Mouse (Mus musculus): Measurements from ENCODE around the gene Xpnpep2. TPM values are rescaled to one million over a fixed set of nuclear protein-coding genes. Genes with fewer than 3 reads are reported as not detected.

The Xpnpep2 gene
- polyA plus RNA-seq, 1 experiment from 2014 or later, result 1.4 TPM

DNA sequence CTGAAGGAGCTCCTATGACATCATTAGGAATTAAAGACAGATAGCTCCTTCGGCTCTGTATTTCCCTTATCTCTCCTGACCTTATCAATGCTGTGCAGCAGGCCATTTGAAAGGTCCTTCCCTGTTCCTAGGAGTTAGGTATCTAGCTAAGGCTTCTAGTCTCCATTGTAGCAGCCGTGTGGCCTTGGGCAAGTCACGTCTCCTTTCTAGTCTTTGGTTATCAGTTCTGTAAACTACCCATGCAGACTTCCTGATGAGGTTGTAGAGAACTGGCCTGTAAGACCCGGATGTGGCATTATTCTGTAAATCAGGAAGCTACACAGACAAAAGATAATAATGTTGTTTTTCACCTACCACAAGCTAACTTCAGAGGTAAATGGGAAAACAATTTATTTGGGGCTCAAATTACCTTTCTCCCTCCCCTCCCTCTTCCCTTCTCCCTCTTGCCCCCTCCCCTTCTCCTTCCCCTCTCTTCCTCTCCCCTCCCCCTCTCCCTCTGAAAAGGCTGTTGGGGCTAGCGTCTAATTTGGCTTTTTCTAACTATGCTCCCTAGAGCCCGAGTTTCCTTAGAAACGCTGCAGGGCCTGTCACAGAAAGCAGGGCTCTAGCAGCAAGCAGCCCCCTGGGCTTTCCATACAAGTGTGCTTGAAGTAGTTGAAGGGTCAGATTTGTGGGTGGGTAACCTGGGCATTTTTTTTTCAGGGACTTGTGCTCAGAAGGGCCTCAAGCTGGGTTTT lies 30.2 kb downstream of the Xpnpep2 start:
- 54% methylated on average over 7 of the region's 7 CpGs for WGBS
- DNase-seq (ENCODE audit: low spot score), result peak; percentile 47

DNA sequence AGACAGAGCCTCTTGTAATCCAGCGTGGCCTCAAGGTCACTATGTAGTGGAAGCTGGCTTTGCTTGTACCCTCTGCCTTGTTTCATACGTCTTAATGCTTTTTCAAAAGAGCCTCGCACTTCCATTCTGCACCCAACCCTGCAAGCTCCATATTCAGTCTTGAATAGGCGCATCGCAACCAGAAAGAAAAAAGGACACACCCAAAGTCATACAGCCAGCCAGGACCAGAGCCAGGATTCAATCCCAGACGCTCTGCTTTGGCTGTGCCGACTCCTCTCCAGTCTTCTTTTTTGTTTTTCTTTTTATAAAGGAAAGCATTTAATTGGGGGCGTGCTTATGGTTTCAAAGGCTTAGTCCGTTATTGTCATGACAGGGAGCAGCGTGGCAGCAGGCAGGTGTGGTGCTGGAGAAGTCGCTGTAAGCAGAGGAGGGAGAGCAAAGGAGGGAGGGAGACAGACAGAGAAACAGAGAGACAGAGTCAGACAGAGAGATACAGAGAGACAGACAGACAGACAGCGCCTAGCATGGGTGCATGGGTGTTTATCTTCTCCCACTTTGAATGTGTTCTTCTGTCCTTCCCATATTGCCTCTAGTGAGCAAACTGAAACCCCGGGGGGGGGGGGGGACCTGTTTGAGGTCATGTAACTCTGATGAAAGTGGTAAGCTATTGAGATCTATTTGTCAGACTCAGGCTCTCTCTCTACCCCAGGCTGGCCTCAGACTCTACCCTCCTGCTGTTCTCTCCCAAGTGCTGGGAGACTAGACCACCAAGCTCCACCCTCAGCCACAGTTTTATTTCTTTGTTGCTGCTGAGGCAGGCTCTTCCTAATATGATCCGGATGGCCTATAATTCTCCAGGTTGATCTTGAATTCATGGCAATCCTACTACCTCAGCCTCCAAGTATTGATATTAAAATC lies 31.1 kb downstream of the Xpnpep2 start:
- ATAC-seq (peak; percentile 65; the same call in 1 of the 2 replicates), DNase-seq (ENCODE audit: low spot score) (peak; percentile 11)
- Histone ChIP-seq H3K4me3 (ENCODE audit: low read depth, low read length) (no peak overlapping the region), H3K9me3 (replicated peaks; ENCODE audit: control insufficient read depth, low read length) (no peaks in the 10 kb centered on the region), H3K4me2 (ENCODE audit: low read length) (no peak overlapping the region), H3K9ac (ENCODE audit: low read length) (no peak overlapping the region), H3K27ac (ENCODE audit: low read depth, low read length) (no peak overlapping the region), H3K4me1 (ENCODE audit: control insufficient read depth, insufficient read depth, low read length) (peaks cover 3% of the 10 kb centered on the region; the same call in 1 of the 2 replicates), H3K36me3 (ENCODE audit: control insufficient read depth, insufficient read depth, low read length) (no peaks in the 10 kb centered on the region), H3K27me3 (replicated peaks; ENCODE audit: control insufficient read depth, insufficient read depth, low read length) (no peaks in the 10 kb centered on the region)
- WGBS, result 45% methylated on average over 14 of the region's 14 CpGs

More for the DNA sequence above, 30.2 kb downstream of the Xpnpep2 start:
- Histone ChIP-seq H3K9me3 (replicated peaks; ENCODE audit: control insufficient read depth, low read length) (no peaks in the 10 kb centered on the region), H3K9ac (ENCODE audit: low read length) (no peak overlapping the region), H3K36me3 (ENCODE audit: control insufficient read depth, insufficient read depth, low read length) (no peaks in the 10 kb centered on the region), H3K4me2 (ENCODE audit: low read length) (no peak overlapping the region), H3K27me3 (replicated peaks; ENCODE audit: control insufficient read depth, insufficient read depth, low read length) (no peaks in the 10 kb centered on the region), H3K4me3 (ENCODE audit: low read depth, low read length) (no peak overlapping the region), H3K27ac (ENCODE audit: low read depth, low read length) (no peak overlapping the region), H3K4me1 (ENCODE audit: control insufficient read depth, insufficient read depth, low read length) (peaks cover 3% of the 10 kb centered on the region; the same call in 1 of the 2 replicates)
- peak; percentile 65 for ATAC-seq

DNA sequence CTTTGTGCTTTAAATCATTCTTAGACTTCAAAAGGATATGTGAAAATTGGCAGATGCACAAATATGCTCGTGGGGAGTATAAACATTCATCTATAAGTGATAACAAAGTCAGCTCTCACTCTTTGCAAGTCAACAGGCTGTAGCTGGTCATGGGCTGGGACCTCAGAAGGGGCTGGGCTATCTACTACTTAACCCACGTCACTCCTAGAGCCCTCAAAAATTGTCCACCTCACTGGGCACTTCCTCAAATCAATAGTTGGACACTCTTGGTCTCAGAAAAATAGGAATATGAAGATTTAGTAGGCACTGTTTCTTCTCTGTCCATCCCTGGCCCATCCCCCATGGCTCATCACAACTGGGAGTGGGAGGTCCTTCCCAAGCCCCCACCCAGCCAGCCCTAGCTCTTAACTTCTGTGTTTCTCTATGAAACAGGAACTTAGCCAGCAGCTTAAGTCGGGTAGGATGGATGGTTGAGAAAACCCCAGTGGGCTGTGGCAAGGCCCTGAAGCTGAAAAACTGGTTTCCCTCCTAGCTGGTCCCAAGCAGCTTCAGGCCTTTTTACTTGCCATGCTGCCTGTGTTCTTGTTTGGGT lies 31.9 kb downstream of the Xpnpep2 start:
- no peaks in the 10 kb centered on the region for H3K27me3 ChIP-seq (replicated peaks; ENCODE audit: control insufficient read depth, insufficient read depth, low read length)
- H3K36me3 ChIP-seq (ENCODE audit: control insufficient read depth, insufficient read depth, low read length), result no peaks in the 10 kb centered on the region
- no peak overlapping the region for H3K9ac ChIP-seq (ENCODE audit: low read length)
- DNase-seq (ENCODE audit: low spot score), result no peak
- H3K4me1 ChIP-seq (ENCODE audit: control insufficient read depth, insufficient read depth, low read length), result peaks cover 3% of the 10 kb centered on the region; the same call in 1 of the 2 replicates
- no peak overlapping the region for H3K4me2 ChIP-seq (ENCODE audit: low read length)
- 64% methylated on average over 3 of the region's 3 CpGs for WGBS
- no peaks in the 10 kb centered on the region for H3K9me3 ChIP-seq (replicated peaks; ENCODE audit: control insufficient read depth, low read length)
- H3K27ac ChIP-seq (ENCODE audit: low read depth, low read length), result no peak overlapping the region
- ATAC-seq, result no peak
- no peak overlapping the region for H3K4me3 ChIP-seq (ENCODE audit: low read depth, low read length)

DNA sequence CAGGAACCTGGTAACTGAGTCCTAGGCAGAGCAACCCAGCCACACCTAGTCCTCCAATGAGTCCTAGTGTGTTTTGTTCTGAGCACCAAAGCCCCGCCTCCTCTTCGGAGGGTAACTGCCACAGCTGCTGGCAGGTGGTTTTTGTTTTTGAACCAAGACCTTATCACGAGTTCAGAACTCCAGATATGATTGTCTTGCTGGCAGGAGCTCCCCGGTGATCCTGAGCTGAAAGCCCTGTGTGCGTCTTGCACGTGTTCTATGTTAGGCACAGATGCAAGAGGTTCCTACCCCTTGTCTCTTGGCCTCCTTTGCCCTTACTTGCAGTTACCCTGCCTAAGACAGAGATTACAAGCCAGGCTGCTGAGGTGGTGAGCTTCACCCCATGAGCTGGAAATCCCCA lies 33.0 kb downstream of the Xpnpep2 start:
- WGBS, result 75% methylated on average over 6 of the region's 6 CpGs
- no peaks in the 10 kb centered on the region for H3K36me3 ChIP-seq (ENCODE audit: control insufficient read depth, insufficient read depth, low read length)
- no peaks in the 10 kb centered on the region for H3K9me3 ChIP-seq (replicated peaks; ENCODE audit: control insufficient read depth, low read length)
- H3K4me2 ChIP-seq (ENCODE audit: low read length), result no peak overlapping the region
- H3K4me3 ChIP-seq (ENCODE audit: low read depth, low read length), result no peak overlapping the region
- DNase-seq (ENCODE audit: low spot score) (no peak), ATAC-seq (no peak)
- H3K9ac ChIP-seq (ENCODE audit: low read length), result no peak overlapping the region
- H3K27me3 ChIP-seq (replicated peaks; ENCODE audit: control insufficient read depth, insufficient read depth, low read length), result no peaks in the 10 kb centered on the region
- peaks cover 3% of the 10 kb centered on the region; the same call in 1 of the 2 replicates for H3K4me1 ChIP-seq (ENCODE audit: control insufficient read depth, insufficient read depth, low read length)
- H3K27ac ChIP-seq (ENCODE audit: low read depth, low read length), result no peak overlapping the region

DNA sequence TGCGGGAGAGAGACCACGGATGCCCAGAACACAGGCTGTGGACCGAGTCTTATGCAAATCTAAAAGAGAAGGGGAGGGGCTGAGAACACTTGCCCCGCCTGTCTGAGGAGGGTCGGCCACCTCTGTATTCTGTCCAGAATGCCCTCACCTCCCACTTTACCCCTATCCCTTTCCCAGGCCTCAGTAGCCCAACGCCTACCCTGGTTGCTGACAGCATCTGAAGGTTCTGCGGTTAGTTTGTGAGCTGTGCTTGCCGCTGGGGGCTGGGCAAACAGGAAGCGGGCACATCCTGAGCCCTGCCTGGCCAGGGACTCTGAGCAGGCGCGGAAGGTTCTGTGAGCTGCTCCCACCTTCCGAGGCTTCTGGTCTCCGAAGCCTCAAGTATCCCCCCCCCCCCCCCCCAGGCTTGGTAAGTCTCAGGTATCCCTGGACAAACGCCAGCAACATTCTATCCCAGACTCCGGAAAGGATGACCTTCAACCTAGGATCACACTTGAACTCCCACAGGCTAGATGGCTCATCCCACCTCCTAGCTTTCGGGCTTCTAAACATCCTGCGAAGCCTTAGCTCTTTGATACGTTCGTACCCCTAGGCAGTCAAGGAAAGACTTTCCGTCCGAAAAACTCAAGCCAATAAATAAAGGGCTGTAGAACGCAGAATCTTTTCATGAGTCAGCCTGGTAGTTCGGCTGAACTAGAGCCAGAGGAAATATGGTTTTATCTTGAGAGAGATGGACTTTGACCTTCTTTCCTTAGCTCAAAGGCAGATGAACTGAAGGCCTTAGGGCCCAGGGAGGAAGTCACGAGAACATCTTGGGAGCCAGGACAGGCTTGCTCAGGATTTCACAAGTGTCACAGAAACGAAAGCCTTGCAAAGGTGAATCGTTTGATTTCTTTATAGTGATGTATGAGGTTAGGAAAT lies 35.1 kb downstream of the Xpnpep2 start:
- DNase-seq (ENCODE audit: low spot score), result no peak
- peaks cover 3% of the 10 kb centered on the region; the same call in 1 of the 2 replicates for H3K4me1 ChIP-seq (ENCODE audit: control insufficient read depth, insufficient read depth, low read length)
- no peak overlapping the region for H3K9ac ChIP-seq (ENCODE audit: low read length)
- WGBS, result 68% methylated on average over 25 of the region's 26 CpGs
- H3K27me3 ChIP-seq (replicated peaks; ENCODE audit: control insufficient read depth, insufficient read depth, low read length), result no peaks in the 10 kb centered on the region
- no peak overlapping the region for H3K4me2 ChIP-seq (ENCODE audit: low read length)
- H3K36me3 ChIP-seq (ENCODE audit: control insufficient read depth, insufficient read depth, low read length), result no peaks in the 10 kb centered on the region
- ATAC-seq, result no peak
- H3K9me3 ChIP-seq (replicated peaks; ENCODE audit: control insufficient read depth, low read length), result no peaks in the 10 kb centered on the region
- H3K4me3 ChIP-seq (ENCODE audit: low read depth, low read length), result no peak overlapping the region
- no peak overlapping the region for H3K27ac ChIP-seq (ENCODE audit: low read depth, low read length)

DNA sequence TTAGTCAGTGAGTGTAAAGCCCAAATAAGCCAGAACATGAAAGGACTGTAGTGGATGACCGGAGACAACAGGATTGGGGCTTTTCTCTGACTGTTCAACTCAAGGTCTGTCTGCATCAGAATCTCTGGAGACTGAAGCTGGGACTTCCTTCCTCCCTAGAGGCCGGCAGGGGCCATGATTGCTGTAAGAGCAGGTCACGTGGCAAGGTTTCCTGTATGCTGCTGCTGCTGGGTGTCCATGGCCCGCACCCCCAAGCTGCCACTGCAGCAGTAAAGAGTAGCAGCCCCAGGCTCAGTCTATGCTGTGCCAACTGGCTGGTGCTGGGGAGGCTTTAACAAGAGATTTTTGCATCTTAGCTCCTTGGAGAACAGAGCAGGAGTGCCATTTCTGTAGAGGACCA lies 37.7 kb downstream of the Xpnpep2 start, which contains the start of gene Sash3:
Gene Sash3, plus strand, starts transcription at position 175 of the 400 bp plus-strand sequence.
- DNase-seq (ENCODE audit: low spot score), result no peak
- Histone ChIP-seq H3K36me3 (ENCODE audit: control insufficient read depth, insufficient read depth, low read length) (no peaks in the 10 kb centered on the region), H3K9me3 (replicated peaks; ENCODE audit: control insufficient read depth, low read length) (no peaks in the 10 kb centered on the region), H3K9ac (ENCODE audit: low read length) (no peak within 1 kb of the TSS), H3K4me3 (ENCODE audit: low read depth, low read length) (no peak within 1 kb of the TSS), H3K27ac (ENCODE audit: low read depth, low read length) (no peak within 1 kb of the TSS), H3K27me3 (replicated peaks; ENCODE audit: control insufficient read depth, insufficient read depth, low read length) (no peaks in the 10 kb centered on the region), H3K4me1 (ENCODE audit: control insufficient read depth, insufficient read depth, low read length) (no peaks in the 10 kb centered on the region), H3K4me2 (ENCODE audit: low read length) (no peak within 1 kb of the TSS)
- ATAC-seq, result no peak
- WGBS, result 85% methylated on average over 4 of the region's 4 CpGs

DNA sequence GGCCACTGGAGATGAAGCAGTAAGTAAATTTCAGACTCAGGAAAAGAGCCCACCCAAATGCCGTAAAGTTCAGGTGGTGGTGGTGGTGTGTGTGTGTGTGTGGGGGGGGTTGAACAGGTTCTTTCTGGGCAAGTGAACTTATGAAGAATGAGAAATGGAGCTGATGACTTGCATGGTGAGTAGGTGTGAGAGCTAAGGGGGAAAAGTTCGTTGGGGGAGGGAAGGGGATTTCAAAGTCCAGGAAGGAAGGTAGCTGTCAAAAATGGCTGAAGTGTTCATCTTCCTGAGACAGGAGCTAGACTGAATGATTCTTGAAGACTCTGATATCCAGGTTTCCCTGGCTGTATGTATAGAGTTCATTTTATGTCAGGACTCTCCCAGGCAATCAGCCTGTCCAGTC lies 38.7 kb downstream of the Xpnpep2 start:
- DNase-seq (ENCODE audit: low spot score), result no peak
- no peaks in the 10 kb centered on the region for H3K4me1 ChIP-seq (ENCODE audit: control insufficient read depth, insufficient read depth, low read length)
- no peak overlapping the region for H3K4me2 ChIP-seq (ENCODE audit: low read length)
- 73% methylated on average over 2 of the region's 2 CpGs for WGBS
- H3K27ac ChIP-seq (ENCODE audit: low read depth, low read length), result no peak overlapping the region
- no peaks in the 10 kb centered on the region for H3K36me3 ChIP-seq (ENCODE audit: control insufficient read depth, insufficient read depth, low read length)
- H3K9me3 ChIP-seq (replicated peaks; ENCODE audit: control insufficient read depth, low read length), result no peaks in the 10 kb centered on the region
- H3K9ac ChIP-seq (ENCODE audit: low read length), result no peak overlapping the region
- no peaks in the 10 kb centered on the region for H3K27me3 ChIP-seq (replicated peaks; ENCODE audit: control insufficient read depth, insufficient read depth, low read length)
- no peak overlapping the region for H3K4me3 ChIP-seq (ENCODE audit: low read depth, low read length)
- no peak for ATAC-seq

DNA sequence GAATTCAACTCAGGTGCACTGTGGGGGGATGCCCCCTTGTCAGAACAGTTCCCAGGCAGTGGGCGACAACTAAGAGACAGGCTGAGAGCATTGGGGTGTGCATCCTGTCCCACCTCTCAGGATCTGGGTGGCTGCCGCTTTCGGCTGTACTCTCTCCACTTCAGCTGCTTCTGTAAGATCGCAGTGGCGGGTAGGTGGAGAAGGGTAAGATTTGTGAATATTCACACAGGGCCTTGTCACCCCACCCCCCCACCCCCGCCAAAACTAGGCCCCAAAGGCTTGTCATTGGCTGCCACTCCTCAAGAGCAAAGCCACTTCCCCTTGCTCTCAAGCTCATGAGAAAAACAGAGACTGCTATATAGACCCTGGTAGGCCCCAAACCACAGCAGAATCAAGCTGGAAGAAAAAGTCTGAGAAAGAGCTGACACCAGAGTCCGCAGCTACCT lies 39.2 kb downstream of the Xpnpep2 start:
- DNase-seq (ENCODE audit: low spot score), result no peak
- ATAC-seq, result no peak
- Histone ChIP-seq H3K27ac (ENCODE audit: low read depth, low read length) (no peak overlapping the region), H3K36me3 (ENCODE audit: control insufficient read depth, insufficient read depth, low read length) (no peaks in the 10 kb centered on the region), H3K4me3 (ENCODE audit: low read depth, low read length) (no peak overlapping the region), H3K27me3 (replicated peaks; ENCODE audit: control insufficient read depth, insufficient read depth, low read length) (no peaks in the 10 kb centered on the region), H3K4me2 (ENCODE audit: low read length) (no peak overlapping the region), H3K9ac (ENCODE audit: low read length) (no peak overlapping the region), H3K9me3 (replicated peaks; ENCODE audit: control insufficient read depth, low read length) (no peaks in the 10 kb centered on the region), H3K4me1 (ENCODE audit: control insufficient read depth, insufficient read depth, low read length) (no peaks in the 10 kb centered on the region)
- 85% methylated on average over 7 of the region's 7 CpGs for WGBS

Data from forebrain, embryonic 14.5 days (tissue).